Mouse (Mus musculus) heart, postnatal 14 days (tissue): ENCODE results near the gene Fgfbp3. TPM values are rescaled to one million over a fixed set of nuclear protein-coding genes. Genes with fewer than 3 reads are reported as not detected.

Experiments used
- total RNA-seq, 2 experiments: library from RNA; stranded (reverse); gene quantifications; 2 replicates each; pipeline ENCODE4 v1.2.3; 2021

Fgfbp3 gene
- total RNA-seq, 2 experiments from 2014 or later: 1.9 TPM

Other genes with a start within 250 kb of the Fgfbp3 start
- 10 to 100 TPM; 91.5 to 98.3 TPM for gene Ppp1r3c, start 183.0 kb downstream of the Fgfbp3 start, total RNA-seq
- 10 to 100 TPM; 89.3 to 92.3 TPM for gene Tnks2, start 85.4 kb downstream of the Fgfbp3 start, total RNA-seq
- 10 to 100 TPM; 12.9 to 13.4 TPM for gene Btaf1, start 6.5 kb upstream of the Fgfbp3 start, total RNA-seq